Mouse (Mus musculus) limb, embryonic 15.5 days (tissue): Measurements from ENCODE around the gene Doxl2. TPM values are rescaled to one million over a fixed set of nuclear protein-coding genes. Genes with fewer than 3 reads are reported as not detected.
"Not testable (repeated sequence)": the region's sequence is repeated elsewhere in the genome, so short reads cannot be mapped to it uniquely, and the experiment has no call there.

ENCODE experiments used
- ATAC-seq: fragments of 200-750 bp; cut with Nextera tagmentation; 2 replicates; pipeline ENCODE4 v1.8.0; 2017; ENCODE audit warnings: low read depth, moderate TSS enrichment; ENCODE audit not compliant: insufficient number of reproducible peaks, low FRiP score, low TSS enrichment
- H3K27ac ChIP-seq: fragments of 300-500 bp; sonication (generic); 2 replicates; pipeline ENCODE4 v1.5.1; 2015; ENCODE audit warnings: moderate library complexity, mild to moderate bottlenecking, inconsistent platforms
- H3K27me3 ChIP-seq: fragments of 300-500 bp; sonication (generic); 2 replicates; pipeline ENCODE4 v1.6.1; 2015; ENCODE audit warnings: inconsistent platforms
- H3K36me3 ChIP-seq: fragments of 300-500 bp; sonication (generic); 2 replicates; pipeline ENCODE4 v1.6.1; 2015; ENCODE audit warnings: inconsistent platforms
- H3K4me1 ChIP-seq: fragments of 300-500 bp; sonication (generic); 2 replicates; pipeline ENCODE4 v1.6.1; 2015; ENCODE audit warnings: inconsistent platforms
- H3K4me2 ChIP-seq: fragments of 300-500 bp; sonication (generic); 2 replicates; pipeline ENCODE4 v1.6.1; 2015; ENCODE audit warnings: mild to moderate bottlenecking, inconsistent platforms
- H3K4me3 ChIP-seq: fragments of 300-500 bp; sonication (generic); 2 replicates; pipeline ENCODE4 v1.5.1; 2015; ENCODE audit warnings: mild to moderate bottlenecking, inconsistent platforms
- H3K9ac ChIP-seq: fragments of 300-500 bp; sonication (generic); 2 replicates; pipeline ENCODE4 v1.6.1; 2015; ENCODE audit warnings: inconsistent platforms
- H3K9me3 ChIP-seq: fragments of 300-500 bp; sonication (generic); 2 replicates; pipeline ENCODE4 v1.6.1; 2016; ENCODE audit warnings: inconsistent platforms
- WGBS: fragments of 180-500 bp; shearing (Covaris S2); methylation state at CpG from one replicate; pipeline ENCODE4 v1.1.7; 2015; 5-methylcytosine and 5-hydroxymethylcytosine counted together
- polyA plus RNA-seq: library from polyadenylated mRNA; unstranded; fragments of >200 nt; fragmentation: Nextera tagmentation; extraction: Ambion mirVana; gene quantifications from 2 replicates; pipeline ENCODE4 v1.2.1, GENCODE M21; 2015

Doxl2 gene
- not detected in 2 replicates for polyA plus RNA-seq

GRCm38 (mm10) chr6:48974663-48975062 is at the start of gene Doxl2:
TSS of gene Doxl2 (plus strand) at chr6:48974963.
- Histone ChIP-seq H3K9ac (no peak within 1 kb of the TSS), H3K4me1 (no peaks in the 10 kb centered on the region), H3K4me3 (no peak within 1 kb of the TSS), H3K4me2 (no peak within 1 kb of the TSS), H3K9me3 (no peaks in the 10 kb centered on the region), H3K27me3 (no peaks in the 10 kb centered on the region), H3K36me3 (no peaks in the 10 kb centered on the region), H3K27ac (no peak within 1 kb of the TSS)
- WGBS: 71% methylated on average over 2 of the region's 2 CpGs
- no peak for ATAC-seq

- Histone ChIP-seq H3K4me3 (no peak within 1 kb of the TSS), H3K27ac (no peak within 1 kb of the TSS), H3K9ac (no peak within 1 kb of the TSS), H3K4me2 (no peak within 1 kb of the TSS), H3K4me1 (no peaks in the 10 kb centered on the region), H3K9me3 (no peaks in the 10 kb centered on the region), H3K36me3 (no peaks in the 10 kb centered on the region), H3K27me3 (no peaks in the 10 kb centered on the region)
- no peak for ATAC-seq
- WGBS: 85% methylated on average over 5 of the region's 5 CpGs
These were observed 45.2 kb upstream of the Doxl2 start, which contains the start of gene 1600015I10Rik for GRCm38 (mm10) chr6:48929595-48929994. TSS of gene 1600015I10Rik (plus strand) at chr6:48929895.

- Histone ChIP-seq H3K4me3 (no peak overlapping the region), H3K9ac (no peak overlapping the region), H3K36me3 (no peaks in the 10 kb centered on the region), H3K27me3 (no peaks in the 10 kb centered on the region), H3K9me3 (no peaks in the 10 kb centered on the region), H3K4me2 (no peak overlapping the region), H3K27ac (no peak overlapping the region), H3K4me1 (no peaks in the 10 kb centered on the region)
- no peak for ATAC-seq
- WGBS: 61% methylated on average over 2 of the region's 2 CpGs
These were observed 25.2 kb upstream of the Doxl2 start for GRCm38 (mm10) chr6:48949596-48949995.

- Histone ChIP-seq H3K36me3 (no peaks in the 10 kb centered on the region), H3K4me2 (no peak overlapping the region), H3K9ac (no peak overlapping the region), H3K27ac (no peak overlapping the region), H3K9me3 (no peaks in the 10 kb centered on the region), H3K27me3 (no peaks in the 10 kb centered on the region), H3K4me1 (no peaks in the 10 kb centered on the region), H3K4me3 (no peak overlapping the region)
- WGBS: 87% methylated on average over 5 of the region's 5 CpGs
- ATAC-seq: no peak
These were observed 24.1 kb upstream of the Doxl2 start for GRCm38 (mm10) chr6:48950676-48951075.

- Histone ChIP-seq H3K9ac (no peak overlapping the region), H3K36me3 (no peaks in the 10 kb centered on the region), H3K4me2 (no peak overlapping the region), H3K27ac (no peak overlapping the region), H3K9me3 (no peaks in the 10 kb centered on the region), H3K4me1 (no peaks in the 10 kb centered on the region), H3K27me3 (no peaks in the 10 kb centered on the region), H3K4me3 (no peak overlapping the region)
- ATAC-seq: no peak
- 87% methylated on average over 6 of the region's 6 CpGs for WGBS
These were observed 23.1 kb upstream of the Doxl2 start for GRCm38 (mm10) chr6:48951630-48952029.

GRCm38 (mm10) chr6:48953220-48953619 is 21.5 kb upstream of the Doxl2 start:
- H3K4me1 ChIP-seq: no peaks in the 10 kb centered on the region
- no peaks in the 10 kb centered on the region for H3K9me3 ChIP-seq
- WGBS: 84% methylated on average over 5 of the region's 5 CpGs
- H3K4me3 ChIP-seq: no peak overlapping the region
- ATAC-seq: no peak
- no peaks in the 10 kb centered on the region for H3K36me3 ChIP-seq
- H3K27ac ChIP-seq: no peak overlapping the region
- H3K9ac ChIP-seq: no peak overlapping the region
- no peak overlapping the region for H3K4me2 ChIP-seq
- H3K27me3 ChIP-seq: no peaks in the 10 kb centered on the region

- Histone ChIP-seq H3K9ac (no peak overlapping the region), H3K9me3 (no peaks in the 10 kb centered on the region), H3K4me1 (no peaks in the 10 kb centered on the region), H3K27me3 (no peaks in the 10 kb centered on the region), H3K27ac (no peak overlapping the region), H3K36me3 (no peaks in the 10 kb centered on the region), H3K4me3 (no peak overlapping the region), H3K4me2 (no peak overlapping the region)
- ATAC-seq: no peak
- 84% methylated on average over 5 of the region's 5 CpGs for WGBS
These were observed 20.6 kb upstream of the Doxl2 start for GRCm38 (mm10) chr6:48954211-48954610.

- H3K4me2 ChIP-seq: no peak overlapping the region
- 39% methylated on average over 1 of the region's 1 CpGs for WGBS
These were observed 19.8 kb upstream of the Doxl2 start for GRCm38 (mm10) chr6:48954946-48955345.

GRCm38 (mm10) chr6:48956785-48957184 is 18.0 kb upstream of the Doxl2 start:
- no peak overlapping the region for H3K27ac ChIP-seq
- H3K9ac ChIP-seq: no peak overlapping the region
- no peaks in the 10 kb centered on the region for H3K36me3 ChIP-seq
- H3K4me1 ChIP-seq: no peaks in the 10 kb centered on the region
- H3K4me3 ChIP-seq: no peak overlapping the region
- no peaks in the 10 kb centered on the region for H3K27me3 ChIP-seq
- WGBS: 85% methylated on average over 4 of the region's 4 CpGs
- H3K9me3 ChIP-seq: no peaks in the 10 kb centered on the region
- no peak overlapping the region for H3K4me2 ChIP-seq
- no peak for ATAC-seq

More at GRCm38 (mm10) chr6:48954946-48955345, 19.8 kb upstream of the Doxl2 start:
- no peaks in the 10 kb centered on the region for H3K4me1 ChIP-seq
- H3K27ac ChIP-seq: no peak overlapping the region
- no peaks in the 10 kb centered on the region for H3K36me3 ChIP-seq
- no peaks in the 10 kb centered on the region for H3K9me3 ChIP-seq
- no peak overlapping the region for H3K4me3 ChIP-seq
- H3K9ac ChIP-seq: no peak overlapping the region
- no peaks in the 10 kb centered on the region for H3K27me3 ChIP-seq
- ATAC-seq: no peak

- Histone ChIP-seq H3K4me1 (no peaks in the 10 kb centered on the region), H3K36me3 (no peaks in the 10 kb centered on the region), H3K4me3 (no peak overlapping the region), H3K9ac (no peak overlapping the region), H3K9me3 (no peaks in the 10 kb centered on the region), H3K27ac (no peak overlapping the region), H3K27me3 (no peaks in the 10 kb centered on the region), H3K4me2 (no peak overlapping the region)
- WGBS: 75% methylated on average over 1 of the region's 1 CpGs
- no peak for ATAC-seq
These were observed 16.7 kb upstream of the Doxl2 start for GRCm38 (mm10) chr6:48958053-48958452.

GRCm38 (mm10) chr6:48959151-48959550 is 15.6 kb upstream of the Doxl2 start:
- H3K36me3 ChIP-seq, H3K4me3 ChIP-seq, H3K4me2 ChIP-seq, H3K27me3 ChIP-seq, H3K27ac ChIP-seq, ATAC-seq, H3K9ac ChIP-seq, H3K4me1 ChIP-seq, H3K9me3 ChIP-seq: not testable (repeated sequence)
- whole genome bisulfite sequencing: 25% methylated on average over 7 of the region's 7 CpGs

GRCm38 (mm10) chr6:48966696-48967095 is 8.1 kb upstream of the Doxl2 start:
- not testable (repeated sequence) for H3K4me2 ChIP-seq, H3K27me3 ChIP-seq, ATAC-seq, H3K4me1 ChIP-seq, H3K4me3 ChIP-seq, H3K9me3 ChIP-seq, H3K27ac ChIP-seq, H3K9ac ChIP-seq, H3K36me3 ChIP-seq
- 80% methylated on average over 5 of the region's 5 CpGs for WGBS

GRCm38 (mm10) chr6:48967868-48968267 is 6.9 kb upstream of the Doxl2 start:
- H3K4me2 ChIP-seq: no peak overlapping the region
- no peak overlapping the region for H3K27ac ChIP-seq
- H3K4me3 ChIP-seq: no peak overlapping the region
- H3K4me1 ChIP-seq: no peaks in the 10 kb centered on the region
- ATAC-seq: no peak
- no peaks in the 10 kb centered on the region for H3K36me3 ChIP-seq
- no peaks in the 10 kb centered on the region for H3K27me3 ChIP-seq
- H3K9me3 ChIP-seq: no peaks in the 10 kb centered on the region
- no peak overlapping the region for H3K9ac ChIP-seq
